Mouse (Mus musculus) forebrain, embryonic 11.5 days (tissue): ENCODE results near the gene Tmem79. TPM values are rescaled to one million over a fixed set of nuclear protein-coding genes. Genes with fewer than 3 reads are reported as not detected.
"Not testable (repeated sequence)": the region's sequence is repeated elsewhere in the genome, so short reads cannot be mapped to it uniquely, and the experiment has no call there.

ENCODE experiments used
- ATAC-seq: fragments of 200-750 bp; cut with Nextera tagmentation; replicated peaks from 2 replicates; pipeline ENCODE4 v1.8.0; 2017; ENCODE audit warnings: moderate TSS enrichment; ENCODE audit not compliant: low FRiP score
- DNase-seq: peaks from one replicate; pipeline ENCODE4 v3.0.0-alpha.2; 2017; ENCODE audit warnings: low spot score
- H3K27ac ChIP-seq: fragments of 300-500 bp; sonication (generic); 2 replicates; pipeline ENCODE4 v1.5.1; 2014; ENCODE audit warnings: low read depth, low read length
- H3K27me3 ChIP-seq: fragments of 300-500 bp; sonication (generic); 2 replicates; pipeline ENCODE4 v1.6.1; 2014; ENCODE audit warnings: mild to moderate bottlenecking, low read length, mixed read lengths; ENCODE audit not compliant: control insufficient read depth, insufficient read depth
- H3K36me3 ChIP-seq: fragments of 300-500 bp; sonication (generic); 2 replicates; pipeline ENCODE4 v1.6.1; 2014; ENCODE audit warnings: mild to moderate bottlenecking, low read length, moderate library complexity, mixed read lengths; ENCODE audit not compliant: control insufficient read depth, insufficient read depth
- H3K4me1 ChIP-seq: fragments of 300-500 bp; sonication (generic); replicated peaks from 2 replicates; pipeline ENCODE4 v1.6.1; 2014; ENCODE audit warnings: low read length, mixed read lengths; ENCODE audit not compliant: control insufficient read depth, insufficient read depth
- H3K4me2 ChIP-seq: fragments of 300-500 bp; sonication (generic); 2 replicates; pipeline ENCODE4 v1.6.1; 2014; ENCODE audit warnings: low read depth, mild to moderate bottlenecking, low read length, moderate library complexity, mixed read lengths; ENCODE audit not compliant: severe bottlenecking
- H3K4me3 ChIP-seq: fragments of 300-500 bp; sonication (generic); 2 replicates; pipeline ENCODE4 v1.5.1; 2014; ENCODE audit warnings: low read depth, low read length
- H3K9ac ChIP-seq: fragments of 300-500 bp; sonication (generic); 2 replicates; pipeline ENCODE4 v1.6.1; 2014; ENCODE audit warnings: low read length
- H3K9me3 ChIP-seq: fragments of 300-500 bp; sonication (generic); 2 replicates; pipeline ENCODE4 v1.6.1; 2016; ENCODE audit warnings: low read length, mixed read lengths; ENCODE audit not compliant: control insufficient read depth
- WGBS: fragments of 180-500 bp; shearing (Covaris S2); extraction: QIAGEN DNeasy Blood & Tissue Kit; methylation state at CpG from one replicate; pipeline ENCODE4 v1.1.7; 2014; 5-methylcytosine and 5-hydroxymethylcytosine counted together
- polyA plus RNA-seq: library from polyadenylated mRNA; unstranded; fragments of >200 nt; fragmentation: Nextera tagmentation; extraction: Ambion mirVana; gene quantifications from 2 replicates; pipeline ENCODE4 v1.2.1, GENCODE M21; 2014

Tmem79 gene
- polyA plus RNA-seq, 1 experiment from 2014 or later = 2.7 TPM

DNA sequence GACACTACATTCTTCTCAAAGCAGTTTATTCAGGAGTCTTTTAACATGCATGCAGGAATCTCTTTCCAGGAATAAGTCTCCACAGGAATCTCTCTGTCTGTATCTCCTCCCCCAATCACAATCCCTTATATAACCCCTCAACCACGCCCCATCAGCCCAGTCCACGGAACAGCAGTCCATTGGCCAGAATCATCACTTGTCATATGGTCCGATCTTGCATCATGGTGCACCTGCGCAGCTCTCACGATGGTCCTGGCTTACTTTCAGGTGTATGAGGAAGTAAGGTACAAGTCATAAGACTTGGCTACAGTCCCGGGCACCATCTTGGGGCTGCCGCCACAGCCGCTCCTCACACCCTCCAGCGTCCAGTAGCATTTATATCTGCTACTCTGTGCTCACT is 36.7 kb upstream of the Tmem79 start, which contains the start of gene Bglap3:
Gene Bglap3 (minus strand): TSS at position 101 of the 400 bp plus-strand sequence.
- H3K36me3 ChIP-seq, DNase-seq, H3K9ac ChIP-seq, H3K4me2 ChIP-seq, H3K27ac ChIP-seq, H3K27me3 ChIP-seq, H3K4me1 ChIP-seq, ATAC-seq, H3K9me3 ChIP-seq, H3K4me3 ChIP-seq: not testable (repeated sequence)
- WGBS = 93% methylated on average over 9 of the region's 9 CpGs

DNA sequence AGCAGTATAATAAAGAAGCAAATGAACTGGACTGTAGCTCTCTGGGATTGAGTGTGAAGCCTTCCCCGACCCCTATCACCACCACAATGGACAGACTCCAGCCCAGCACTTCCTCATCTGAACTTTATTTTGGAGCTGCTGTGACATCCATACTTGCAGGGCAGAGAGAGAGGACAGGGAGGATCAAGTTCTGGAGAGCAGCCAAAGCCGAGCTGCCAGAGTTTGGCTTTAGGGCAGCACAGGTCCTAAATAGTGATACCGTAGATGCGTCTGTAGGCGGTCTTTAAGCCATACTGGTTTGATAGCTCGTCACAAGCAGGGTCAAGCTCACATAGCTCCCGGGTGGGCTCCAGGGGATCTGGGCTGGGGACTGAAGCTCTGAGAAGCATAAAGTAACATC is 32.6 kb upstream of the Tmem79 start:
- not testable (repeated sequence) for H3K4me1 ChIP-seq, H3K4me2 ChIP-seq, H3K4me3 ChIP-seq, DNase-seq, H3K36me3 ChIP-seq, H3K9me3 ChIP-seq, H3K9ac ChIP-seq, H3K27ac ChIP-seq, ATAC-seq
- WGBS = 91% methylated on average over 7 of the region's 7 CpGs
- H3K27me3 ChIP-seq = peaks cover 14% of the 10 kb centered on the region

DNA sequence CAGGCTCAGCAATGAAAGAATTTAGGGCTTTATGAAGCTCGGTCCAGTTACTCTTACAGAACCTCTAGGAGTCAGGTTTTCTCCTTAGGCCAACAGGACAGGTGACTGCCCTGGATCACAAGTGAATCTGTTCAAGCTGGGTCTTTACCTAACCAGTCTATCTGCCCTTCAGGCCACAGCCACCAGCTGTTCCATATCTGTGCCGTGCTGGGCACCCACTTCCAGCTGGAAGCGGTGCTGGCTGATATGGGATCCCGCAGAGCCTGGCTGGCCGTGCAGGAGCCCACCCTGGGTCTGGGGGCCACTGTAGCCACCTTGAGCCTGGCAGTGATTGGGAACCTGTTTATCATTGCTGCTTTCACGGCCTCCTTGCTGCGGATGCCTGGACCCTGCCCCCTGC is 31.6 kb upstream of the Tmem79 start:
- not testable (repeated sequence) for H3K4me1 ChIP-seq, H3K4me2 ChIP-seq, ATAC-seq, H3K9ac ChIP-seq, H3K36me3 ChIP-seq, H3K9me3 ChIP-seq, H3K27ac ChIP-seq, DNase-seq, H3K4me3 ChIP-seq
- H3K27me3 ChIP-seq = peaks cover 14% of the 10 kb centered on the region
- 35% methylated on average over 3 of the region's 7 CpGs for WGBS

DNA sequence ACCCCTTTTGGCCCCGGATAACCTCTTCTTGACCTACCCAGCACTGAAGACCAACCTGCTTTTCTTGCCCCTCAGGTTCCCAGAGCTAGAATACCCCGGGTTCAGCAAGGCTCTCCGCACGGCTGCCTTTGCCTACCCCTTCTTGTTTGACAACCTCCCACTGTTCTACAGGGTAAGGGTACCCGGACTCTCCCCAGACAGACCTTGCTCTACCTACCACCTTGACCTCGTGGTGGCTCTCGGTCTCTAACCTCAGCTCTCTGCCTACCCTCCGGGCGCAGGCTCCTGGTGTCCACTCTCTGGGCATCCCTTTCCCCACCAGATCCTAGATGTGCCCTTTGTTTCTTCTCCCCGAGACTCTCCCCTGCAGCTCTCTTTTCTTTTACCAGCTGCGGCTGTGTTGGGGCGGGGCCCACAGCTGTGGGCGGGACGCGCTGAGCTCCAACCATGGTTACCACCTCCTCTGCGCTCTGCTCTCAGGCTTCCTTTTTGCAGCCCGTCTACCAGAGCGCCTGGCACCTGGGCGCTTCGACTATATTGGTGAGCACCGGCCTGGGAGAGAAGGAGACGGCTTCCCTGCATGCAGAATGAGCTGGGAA is 31.0 kb upstream of the Tmem79 start:
- Histone ChIP-seq H3K27me3 (peaks cover 14% of the 10 kb centered on the region), H3K4me2 (peak overlapping the region; percentile 32), H3K4me3 (peak overlapping the region; percentile 12; the same call in 1 of the 2 replicates)
- 2% methylated on average over 18 of the region's 22 CpGs for WGBS
- not testable (repeated sequence) for H3K9ac ChIP-seq, H3K27ac ChIP-seq, H3K9me3 ChIP-seq, H3K4me1 ChIP-seq, H3K36me3 ChIP-seq
- ATAC-seq = peak; percentile 83
- DNase-seq = peak; percentile 66

DNA sequence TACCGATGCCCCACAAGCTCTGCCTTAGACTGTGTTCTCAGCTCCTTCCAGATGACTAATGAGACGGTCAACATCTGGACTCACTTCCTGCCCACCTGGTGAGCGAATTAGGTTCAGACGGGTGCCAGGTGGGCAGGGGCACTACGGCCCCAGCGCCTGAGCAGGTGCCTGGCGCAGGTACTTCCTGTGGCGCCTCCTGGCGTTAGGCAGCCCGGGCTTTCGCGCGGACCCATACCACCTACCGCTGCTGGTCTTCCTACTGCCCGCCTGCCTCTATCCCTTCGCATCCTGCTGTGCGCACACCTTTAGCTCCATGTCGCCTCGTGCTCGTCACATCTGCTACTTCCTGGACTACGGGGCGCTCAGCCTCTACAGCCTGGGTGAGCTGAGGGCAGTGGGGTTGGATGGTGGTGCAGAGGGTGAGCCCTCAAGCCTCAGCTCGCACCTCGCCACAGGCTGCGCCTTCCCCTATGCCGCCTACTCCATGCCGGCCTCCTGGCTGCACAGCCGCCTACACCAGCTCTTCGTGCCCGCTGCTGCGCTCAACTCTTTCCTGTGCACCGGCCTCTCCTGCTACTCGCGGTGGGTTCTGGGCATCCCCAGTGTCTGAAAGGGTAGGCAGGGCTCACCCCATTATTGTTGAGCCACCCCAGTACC is 29.9 kb upstream of the Tmem79 start:
- no peak for ATAC-seq
- H3K4me1 ChIP-seq = no peaks in the 10 kb centered on the region; the same call in 1 of the 2 replicates
- H3K9ac ChIP-seq = no peak overlapping the region
- no peak overlapping the region for H3K4me3 ChIP-seq
- peaks cover 2% of the 10 kb centered on the region; the same call in 1 of the 2 replicates for H3K36me3 ChIP-seq
- WGBS = 33% methylated on average over 34 of the region's 34 CpGs
- peaks cover 5% of the 10 kb centered on the region; the same call in 1 of the 2 replicates for H3K9me3 ChIP-seq
- DNase-seq = no peak
- no peak overlapping the region for H3K27ac ChIP-seq
- H3K4me2 ChIP-seq = no peak overlapping the region
- H3K27me3 ChIP-seq = peaks cover 14% of the 10 kb centered on the region

DNA sequence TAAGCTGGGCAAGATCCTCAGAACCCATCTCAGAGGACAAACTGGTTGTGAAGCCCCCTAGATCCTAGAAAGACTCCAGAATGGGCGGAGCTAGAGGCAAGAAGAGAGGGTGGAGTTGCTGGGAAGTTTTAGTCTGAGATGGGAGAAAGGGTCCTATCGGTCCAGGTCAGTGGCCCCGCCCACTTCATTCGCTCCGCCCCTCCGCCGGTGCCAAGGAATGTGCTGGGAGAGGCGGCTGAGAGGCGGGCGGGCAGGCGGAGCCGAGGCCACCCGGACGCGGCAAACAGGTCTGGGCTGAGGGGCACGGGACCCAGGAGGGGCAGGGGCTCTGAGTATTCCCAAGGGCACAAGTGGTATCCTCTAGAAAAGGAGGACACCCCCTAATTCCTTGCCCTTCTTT is 28.4 kb upstream of the Tmem79 start, which contains the start of gene Paqr6:
Gene Paqr6 (plus strand): TSS at position 248 of the 400 bp plus-strand sequence.
- H3K36me3 ChIP-seq = peaks cover 12% of the 10 kb centered on the region
- no peak within 1 kb of the TSS for H3K9ac ChIP-seq
- DNase-seq = peak; percentile 73
- no peak within 1 kb of the TSS for H3K27ac ChIP-seq
- H3K4me1 ChIP-seq = no peaks in the 10 kb centered on the region; the same call in 1 of the 2 replicates
- H3K4me2 ChIP-seq = 0 out of 2 replicates have a peak within 1 kb of the TSS, but pooled peaks have one; percentile 24
- no peak; the same call in 1 of the 2 replicates for ATAC-seq
- 3% methylated on average over 16 of the region's 16 CpGs for WGBS
- H3K9me3 ChIP-seq = no peaks in the 10 kb centered on the region
- H3K27me3 ChIP-seq = peaks cover 14% of the 10 kb centered on the region
- no peak within 1 kb of the TSS for H3K4me3 ChIP-seq

DNA sequence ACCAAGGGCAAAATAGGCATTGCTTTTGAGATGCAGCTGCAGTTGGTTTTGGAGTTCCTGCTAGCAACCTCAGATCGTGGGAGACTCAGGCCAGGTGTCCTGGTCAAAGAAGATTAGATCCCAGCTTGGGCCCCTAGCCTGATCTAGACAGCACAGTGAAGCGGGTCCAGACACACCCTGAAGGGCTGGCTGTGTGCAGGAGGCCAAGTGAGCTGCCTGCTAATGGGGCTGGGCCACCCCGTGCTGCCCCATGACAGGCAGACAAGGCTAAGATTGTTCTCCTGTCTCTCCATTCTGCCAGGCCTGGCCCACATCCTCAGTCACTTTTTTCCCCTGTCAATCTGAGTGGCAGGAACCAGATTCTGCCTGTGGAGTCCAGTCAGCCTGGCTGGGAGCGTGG is 27.8 kb upstream of the Tmem79 start:
- H3K27ac ChIP-seq = no peak overlapping the region
- H3K4me2 ChIP-seq = no peak overlapping the region
- peaks cover 17% of the 10 kb centered on the region for H3K36me3 ChIP-seq
- no peaks in the 10 kb centered on the region; the same call in 1 of the 2 replicates for H3K4me1 ChIP-seq
- H3K27me3 ChIP-seq = peaks cover 14% of the 10 kb centered on the region
- no peaks in the 10 kb centered on the region for H3K9me3 ChIP-seq
- no peak overlapping the region for H3K9ac ChIP-seq
- 66% methylated on average over 4 of the region's 4 CpGs for WGBS
- H3K4me3 ChIP-seq = no peak overlapping the region
- peak; percentile 54 for DNase-seq
- ATAC-seq = no peak

DNA sequence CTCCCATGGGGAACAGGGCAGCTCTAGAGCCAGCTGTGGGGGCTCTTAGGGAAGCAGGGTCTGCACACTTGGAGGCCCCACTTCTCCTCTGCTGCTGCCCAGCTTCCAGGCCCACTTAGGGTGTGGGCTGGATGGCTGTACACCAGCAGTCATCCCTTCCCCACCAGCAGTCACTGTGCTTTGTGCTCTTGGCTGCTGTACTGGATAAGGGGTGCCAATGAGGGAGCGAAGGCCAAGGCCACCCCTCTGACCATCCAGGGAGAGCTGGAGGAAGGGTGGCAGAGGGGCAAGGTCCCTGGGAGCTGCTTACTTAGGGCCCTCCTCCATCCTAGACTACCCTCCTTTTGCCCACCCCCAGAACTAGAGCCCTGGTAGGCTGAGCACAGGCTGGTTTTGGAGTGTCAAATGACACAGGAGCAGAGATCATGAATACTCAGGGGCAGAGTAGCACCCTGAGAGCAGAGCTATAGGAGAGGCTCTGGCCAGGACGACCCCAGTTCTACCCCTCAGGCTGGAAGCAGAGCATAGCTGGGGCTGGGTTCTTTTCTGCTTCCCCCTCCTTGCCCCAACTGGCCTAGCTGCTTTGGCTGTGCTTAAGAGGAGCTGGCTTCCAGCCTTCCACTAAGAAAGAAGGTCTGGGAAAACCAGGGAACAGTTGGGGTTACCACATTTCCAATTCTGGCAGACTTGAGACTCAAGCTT is 25.8 kb upstream of the Tmem79 start:
- Histone ChIP-seq H3K4me2 (no peak overlapping the region), H3K9ac (no peak overlapping the region), H3K9me3 (no peaks in the 10 kb centered on the region), H3K4me3 (no peak overlapping the region), H3K4me1 (no peaks in the 10 kb centered on the region; the same call in 1 of the 2 replicates), H3K36me3 (peaks cover 17% of the 10 kb centered on the region), H3K27me3 (peaks cover 14% of the 10 kb centered on the region), H3K27ac (no peak overlapping the region)
- DNase-seq (peak; percentile 41), ATAC-seq (no peak)
- WGBS = 100% methylated on average over 2 of the region's 2 CpGs
